In genomic region chr3:141862816-141863461, GRCm38 (mm10) we compare ENCODE assay signal across 8 mouse cellular contexts.
DNase-seq lines count a peak whose midpoint lies in the region; ATAC-seq and TF ChIP-seq lines count a peak whose summit lies in the region.

No protein-coding gene starts in this region.

- no peaks in the 10 kb centered on the region for H3K27me3 ChIP-seq in intestine, embryonic 15.5 days (replicated peaks)
- H3K27me3 ChIP-seq in limb, embryonic 12.5 days: peaks cover 5% of the 10 kb centered on the region; the same call in 1 of the 2 replicates
- no peaks in the 10 kb centered on the region for H3K27me3 ChIP-seq in midbrain, embryonic 16.5 days (ENCODE audit: control insufficient read depth, insufficient read depth, low read depth, low read length)
- no peaks in the 10 kb centered on the region for H3K27me3 ChIP-seq in stomach, postnatal 0 days (ENCODE audit: control insufficient read depth, insufficient read depth, low read length)

- H3K9me3 ChIP-seq in intestine, embryonic 15.5 days: no peaks in the 10 kb centered on the region
- no peaks in the 10 kb centered on the region for H3K9me3 ChIP-seq in limb, embryonic 12.5 days
- no peaks in the 10 kb centered on the region for H3K9me3 ChIP-seq in midbrain, embryonic 16.5 days (replicated peaks; ENCODE audit: control insufficient read depth, low read length, poor library complexity, severe bottlenecking)
- no peaks in the 10 kb centered on the region for H3K9me3 ChIP-seq in stomach, postnatal 0 days (ENCODE audit: control insufficient read depth, low read length)

- 18% methylated on average over 13 of the region's 13 CpGs for WGBS in intestine, embryonic 15.5 days
- 26% methylated on average over 13 of the region's 13 CpGs for WGBS in limb, embryonic 12.5 days
- WGBS in midbrain, embryonic 16.5 days: 21% methylated on average over 13 of the region's 13 CpGs
- WGBS in stomach, postnatal 0 days: 18% methylated on average over 13 of the region's 13 CpGs

- peak; percentile 93 for TF ChIP-seq CTCF in stomach, postnatal 0 days (IDR thresholded peaks at IDR 0.05; ENCODE audit: low read depth)

- peak; percentile 77 for ATAC-seq in intestine, embryonic 15.5 days
- peak; percentile 47; the same call in 1 of the 2 replicates for ATAC-seq in limb, embryonic 12.5 days (ENCODE audit: insufficient number of reproducible peaks, insufficient read depth, low FRiP score, low TSS enrichment, low read depth)
- ATAC-seq in midbrain, embryonic 16.5 days: peak; percentile 92
- peak; percentile 68; the same call in 1 of the 2 replicates for ATAC-seq in stomach, postnatal 0 days (ENCODE audit: low FRiP score, low TSS enrichment)

- no peaks in the 10 kb centered on the region for H3K4me1 ChIP-seq in intestine, embryonic 15.5 days (replicated peaks)
- H3K4me1 ChIP-seq in limb, embryonic 12.5 days (replicated peaks): no peaks in the 10 kb centered on the region
- H3K4me1 ChIP-seq in midbrain, embryonic 16.5 days (ENCODE audit: control insufficient read depth, insufficient read depth, low read length): no peaks in the 10 kb centered on the region
- no peaks in the 10 kb centered on the region for H3K4me1 ChIP-seq in stomach, postnatal 0 days (replicated peaks; ENCODE audit: control insufficient read depth, insufficient read depth)

- no peaks in the 10 kb centered on the region for H3K36me3 ChIP-seq in intestine, embryonic 15.5 days
- H3K36me3 ChIP-seq in limb, embryonic 12.5 days: no peaks in the 10 kb centered on the region
- no peaks in the 10 kb centered on the region for H3K36me3 ChIP-seq in midbrain, embryonic 16.5 days (ENCODE audit: control insufficient read depth, insufficient read depth, low read length)
- no peaks in the 10 kb centered on the region for H3K36me3 ChIP-seq in stomach, postnatal 0 days (ENCODE audit: control insufficient read depth, insufficient read depth, low read length)

- H3K27ac ChIP-seq in intestine, embryonic 15.5 days: no peak overlapping the region
- no peak overlapping the region for H3K27ac ChIP-seq in limb, embryonic 12.5 days
- no peak overlapping the region for H3K27ac ChIP-seq in midbrain, embryonic 16.5 days (ENCODE audit: low read length)
- no peak overlapping the region for H3K27ac ChIP-seq in stomach, postnatal 0 days (replicated peaks)

- no peak overlapping the region for H3K4me3 ChIP-seq in intestine, embryonic 15.5 days (replicated peaks)
- H3K4me3 ChIP-seq in limb, embryonic 12.5 days (replicated peaks): no peak overlapping the region
- H3K4me3 ChIP-seq in midbrain, embryonic 16.5 days (ENCODE audit: low read depth, low read length): no peak overlapping the region
- no peak overlapping the region for H3K4me3 ChIP-seq in stomach, postnatal 0 days (ENCODE audit: low read depth, low read length)

- DNase-seq in urinary bladder, postnatal 25 days (ENCODE audit: low spot score): peak; percentile 25
- DNase-seq in urinary bladder, adult 2 months (ENCODE audit: low spot score): no peak
- peak; percentile 20 for DNase-seq in cerebellum, adult 9-11 months
- peak; percentile 26 to 84 for DNase-seq in frontal cortex, adult 2 months (ENCODE audit: extremely low spot score in 1 of 2, low spot score in 1 of 2)
- peak; percentile 50 for DNase-seq in stomach, postnatal 0 days (ENCODE audit: low spot score)

- no peak for TF ChIP-seq EP300 in stomach, postnatal 0 days (optimal IDR thresholded peaks at IDR 0.05)

- peak overlapping the region; percentile 43 for H3K4me2 ChIP-seq in intestine, embryonic 15.5 days (replicated peaks)
- H3K4me2 ChIP-seq in limb, embryonic 12.5 days: no peak overlapping the region
- H3K4me2 ChIP-seq in midbrain, embryonic 16.5 days (ENCODE audit: low read length): peak overlapping the region; percentile 34; the same call in 1 of the 2 replicates
- peak overlapping the region; percentile 25; the same call in 1 of the 2 replicates for H3K4me2 ChIP-seq in stomach, postnatal 0 days (replicated peaks; ENCODE audit: low read depth)

- no peak overlapping the region for H3K9ac ChIP-seq in intestine, embryonic 15.5 days
- no peak overlapping the region for H3K9ac ChIP-seq in limb, embryonic 12.5 days (replicated peaks)
- 0 out of 2 replicates have a peak overlapping the region, but pooled peaks have one; percentile 38 for H3K9ac ChIP-seq in midbrain, embryonic 16.5 days (ENCODE audit: low read depth, low read length)
- no peak overlapping the region for H3K9ac ChIP-seq in stomach, postnatal 0 days (ENCODE audit: low read length)
